Mouse (Mus musculus): ENCODE data around the gene Baz1a.

Baz1a gene

DNA sequence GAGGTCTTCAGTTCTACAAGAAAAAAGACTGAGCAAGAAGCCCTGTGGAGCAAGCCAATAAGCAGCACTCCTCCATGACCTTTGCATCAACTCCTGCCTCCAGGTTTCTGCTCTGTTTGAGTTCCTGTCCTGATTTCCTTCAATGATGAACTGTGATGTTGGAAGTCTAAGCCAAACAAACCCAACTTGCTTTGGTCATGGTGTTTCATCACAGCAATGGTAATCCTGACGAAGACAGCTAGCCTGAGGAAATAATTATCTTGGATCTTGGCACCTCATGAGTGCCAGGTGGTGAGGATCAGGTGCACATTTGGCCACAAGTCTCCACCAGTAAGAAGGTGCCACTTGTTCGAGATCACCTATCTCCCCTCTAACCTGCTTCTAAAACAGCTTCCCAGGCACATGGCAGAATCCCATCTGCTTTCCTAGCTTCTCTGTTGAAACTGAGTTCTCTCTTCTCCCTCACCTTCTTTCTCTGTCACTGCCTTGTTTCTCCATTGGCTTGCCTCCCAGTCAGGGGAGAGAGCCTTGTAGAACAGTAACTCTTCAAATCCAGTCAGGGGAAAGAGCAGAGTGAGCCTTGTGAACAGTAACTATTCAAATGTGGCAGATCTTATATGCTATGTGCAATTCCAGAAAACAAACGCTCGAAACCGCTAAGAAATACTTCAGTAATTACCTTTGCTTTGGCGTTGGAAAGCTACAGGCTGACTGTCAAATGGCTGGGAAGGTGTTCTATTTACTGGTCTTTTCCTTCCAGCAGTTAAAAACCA is at the start of gene Baz1a:
Baz1a (minus strand) TSS at position 723 of the 773 bp plus-strand sequence.
- DNase-seq: peak; percentile 49

DNA sequence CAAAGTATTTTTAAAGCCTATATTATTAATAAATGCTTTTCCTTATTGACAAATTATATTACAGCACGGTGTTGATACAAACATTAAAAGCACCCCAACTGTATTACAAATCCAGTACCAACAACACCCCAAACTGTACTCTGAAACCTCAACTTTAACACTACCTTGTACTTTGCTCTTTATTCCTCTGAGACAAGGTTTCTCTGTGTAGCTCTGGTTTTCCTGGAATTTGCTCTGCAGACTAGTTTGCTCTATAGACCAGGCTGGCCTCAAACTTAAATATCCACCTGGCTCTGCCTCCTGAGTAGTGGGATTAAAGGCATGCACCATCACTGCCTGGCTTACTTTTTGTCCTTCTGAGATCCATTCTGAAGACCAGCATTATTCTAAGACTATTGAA is 48.0 kb upstream of the Baz1a start:
- no peak for DNase-seq

DNA sequence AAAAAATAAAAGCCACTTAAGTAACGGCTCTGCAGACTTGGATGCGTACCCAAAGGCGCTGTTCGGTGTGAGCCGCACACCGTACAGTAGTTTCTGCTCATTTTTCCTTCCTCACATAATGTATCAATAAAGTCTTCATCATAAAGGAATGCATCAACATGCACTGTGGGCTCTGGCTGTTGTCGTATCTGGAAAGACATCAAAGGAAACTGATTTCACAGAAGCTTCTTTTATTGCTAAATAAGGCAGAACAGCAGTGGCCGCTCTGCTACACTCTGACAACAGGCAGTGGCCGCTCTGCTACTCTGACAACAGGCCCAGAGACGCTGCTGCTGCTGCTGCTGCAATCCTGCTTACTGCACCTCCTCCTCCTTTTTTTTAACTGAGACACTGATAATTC is 46.9 kb upstream of the Baz1a start:
- DNase-seq: no peak

DNA sequence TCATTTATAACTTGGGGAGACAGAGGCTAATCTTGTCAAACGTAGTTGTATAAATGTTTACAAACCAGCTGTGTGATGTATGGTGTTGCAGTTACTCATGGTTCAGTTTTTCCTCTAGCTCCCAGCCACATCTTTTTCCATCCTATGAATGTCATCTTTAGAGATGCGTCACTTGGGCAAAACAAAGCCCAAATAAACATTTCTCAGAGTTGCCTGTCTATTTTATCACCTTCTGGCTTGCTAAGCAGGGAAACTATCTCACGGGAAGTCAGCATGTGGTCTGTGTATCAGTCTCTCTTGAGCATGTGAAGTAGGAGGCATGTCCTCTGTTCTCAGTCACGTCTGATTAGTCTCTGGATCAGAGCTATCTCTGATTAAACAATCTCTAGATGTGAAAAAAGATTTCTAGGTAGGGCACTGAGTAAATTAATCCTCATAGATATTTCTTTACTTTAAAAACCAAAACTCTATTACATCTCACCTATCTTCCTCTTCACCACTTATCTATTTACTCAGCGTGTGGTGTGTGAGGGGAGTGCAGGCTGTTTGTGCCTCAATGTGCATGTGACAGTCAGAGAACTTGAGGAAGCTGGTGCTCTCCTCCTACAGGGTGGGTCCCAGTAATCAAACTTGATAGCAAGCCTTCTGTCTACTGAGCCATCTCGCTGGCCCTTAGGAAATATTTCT is 46.2 kb upstream of the Baz1a start:
- DNase-seq: no peak

DNA sequence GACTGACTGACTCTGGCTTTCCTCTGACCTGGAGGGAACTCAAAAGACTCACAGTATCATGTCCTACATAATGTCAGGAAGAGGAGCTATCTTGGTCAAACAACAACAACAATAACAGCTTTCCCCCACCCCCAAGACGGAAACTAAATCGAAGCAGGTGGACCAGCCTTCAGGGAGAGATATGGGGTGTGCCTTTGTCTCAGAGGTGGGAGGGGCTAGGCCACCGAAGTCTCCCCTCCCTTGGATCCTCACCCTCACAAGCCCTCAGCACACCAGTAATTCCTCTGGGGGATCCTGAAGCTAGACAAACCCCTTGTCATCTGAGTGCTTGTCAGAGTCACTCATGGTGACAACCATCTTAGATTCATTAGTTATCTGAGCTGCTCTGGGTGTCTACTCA is 45.7 kb upstream of the Baz1a start:
- DNase-seq: peak; percentile 88

DNA sequence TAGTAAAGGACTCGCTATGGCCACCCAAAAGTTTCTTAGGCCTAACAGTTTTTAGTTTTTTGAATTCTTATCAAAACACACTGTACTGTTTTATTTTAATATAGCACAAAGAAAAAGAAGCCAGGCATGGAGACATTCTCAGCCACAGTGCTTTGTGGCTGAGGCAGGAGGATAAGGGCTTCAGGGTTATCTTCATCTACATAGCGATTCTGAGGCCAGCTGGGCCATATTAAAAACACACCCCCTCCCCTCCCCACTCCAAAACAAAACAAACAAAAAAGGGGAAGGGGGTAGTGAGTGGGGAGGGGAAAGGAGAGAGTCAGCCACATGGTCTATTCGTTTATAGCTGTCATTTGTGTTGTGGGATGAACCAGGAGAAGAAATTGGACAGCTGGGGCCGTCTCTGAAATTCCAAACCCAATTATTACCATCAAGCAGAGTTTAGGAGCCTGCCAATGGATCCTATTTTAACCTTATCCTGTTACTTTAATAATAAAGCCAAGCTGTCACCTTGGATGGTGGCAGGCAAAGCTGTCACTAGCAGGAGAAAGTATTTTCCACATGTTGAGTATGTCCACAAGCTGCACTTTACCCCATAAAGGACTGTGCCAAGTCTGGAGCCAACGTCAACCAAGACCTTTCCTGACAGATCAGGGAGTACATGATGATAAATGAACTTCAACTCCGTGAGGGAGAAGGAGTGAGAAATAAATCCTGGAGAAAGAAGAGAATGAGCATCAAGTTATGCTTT is 44.9 kb upstream of the Baz1a start:
- peak; percentile 94 for DNase-seq

DNA sequence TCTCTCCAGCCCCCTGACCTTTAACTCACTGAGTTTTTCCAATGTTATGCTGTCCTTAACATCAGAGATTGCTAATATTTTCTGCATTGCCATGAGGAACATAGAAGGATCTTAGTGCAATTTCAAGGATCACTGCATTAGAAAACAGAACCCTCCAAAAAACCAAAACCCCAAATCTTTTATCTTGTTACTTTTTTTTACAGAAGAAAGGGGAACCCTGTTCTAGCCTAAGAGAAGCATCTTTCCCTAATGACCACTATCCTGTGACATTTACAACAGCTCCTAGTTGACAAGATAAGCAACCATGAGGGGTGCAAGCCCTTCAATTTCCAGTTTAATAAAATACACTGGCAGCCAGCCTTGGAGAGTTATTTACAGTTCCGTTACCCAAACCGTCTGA is 42.6 kb upstream of the Baz1a start:
- no peak for DNase-seq

DNA sequence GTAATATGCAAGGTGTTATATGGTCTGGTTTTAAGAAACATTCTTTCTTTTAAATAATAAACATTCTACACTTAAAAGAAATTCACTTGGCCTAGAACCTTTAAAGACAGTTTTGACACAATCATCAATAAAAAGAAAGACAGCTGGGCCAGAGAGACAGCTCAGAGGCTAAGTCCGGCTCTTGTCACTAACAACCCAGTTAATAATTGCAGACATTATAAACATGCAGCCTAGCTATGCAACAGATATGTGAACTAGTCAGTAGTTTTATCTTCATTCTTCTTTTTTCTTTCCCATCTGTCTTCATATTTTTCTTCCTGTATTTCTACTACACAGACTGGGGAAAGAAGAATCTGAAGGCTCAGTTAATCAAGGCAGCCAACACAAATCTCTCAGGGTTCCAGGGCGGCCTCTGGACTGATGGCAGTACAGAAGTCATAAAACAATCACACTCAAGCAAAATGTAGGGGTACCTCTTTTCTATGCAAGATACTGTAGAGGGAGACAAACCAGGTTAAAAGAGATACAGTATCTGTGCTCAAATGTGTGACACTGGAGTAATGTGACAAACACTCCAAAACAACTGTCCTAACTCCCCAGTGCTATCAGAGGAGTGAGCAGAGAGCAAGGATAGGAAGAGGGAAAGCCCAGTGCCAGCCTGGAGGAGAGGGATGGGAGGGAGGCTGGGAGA is 40.5 kb upstream of the Baz1a start:
- no peak for DNase-seq

DNA sequence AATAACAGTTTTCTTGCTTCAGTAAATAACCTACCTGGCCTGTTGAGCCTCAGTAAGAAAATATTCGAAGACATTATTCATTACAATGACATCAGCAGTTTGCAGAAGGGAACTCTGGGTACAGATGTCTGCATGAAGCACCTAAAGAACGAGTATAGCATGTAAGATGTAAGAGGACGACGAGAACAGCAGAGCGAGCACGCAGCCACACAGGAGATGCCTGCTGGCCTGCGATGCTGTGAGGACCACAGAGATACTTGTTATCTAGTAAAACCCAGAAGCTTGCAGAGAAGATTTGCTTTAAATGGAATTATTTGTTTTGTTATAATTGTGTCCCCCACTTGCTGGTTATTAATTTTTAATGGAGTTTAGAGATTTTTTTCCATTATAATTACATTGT is 39.1 kb upstream of the Baz1a start:
- DNase-seq: no peak

DNA sequence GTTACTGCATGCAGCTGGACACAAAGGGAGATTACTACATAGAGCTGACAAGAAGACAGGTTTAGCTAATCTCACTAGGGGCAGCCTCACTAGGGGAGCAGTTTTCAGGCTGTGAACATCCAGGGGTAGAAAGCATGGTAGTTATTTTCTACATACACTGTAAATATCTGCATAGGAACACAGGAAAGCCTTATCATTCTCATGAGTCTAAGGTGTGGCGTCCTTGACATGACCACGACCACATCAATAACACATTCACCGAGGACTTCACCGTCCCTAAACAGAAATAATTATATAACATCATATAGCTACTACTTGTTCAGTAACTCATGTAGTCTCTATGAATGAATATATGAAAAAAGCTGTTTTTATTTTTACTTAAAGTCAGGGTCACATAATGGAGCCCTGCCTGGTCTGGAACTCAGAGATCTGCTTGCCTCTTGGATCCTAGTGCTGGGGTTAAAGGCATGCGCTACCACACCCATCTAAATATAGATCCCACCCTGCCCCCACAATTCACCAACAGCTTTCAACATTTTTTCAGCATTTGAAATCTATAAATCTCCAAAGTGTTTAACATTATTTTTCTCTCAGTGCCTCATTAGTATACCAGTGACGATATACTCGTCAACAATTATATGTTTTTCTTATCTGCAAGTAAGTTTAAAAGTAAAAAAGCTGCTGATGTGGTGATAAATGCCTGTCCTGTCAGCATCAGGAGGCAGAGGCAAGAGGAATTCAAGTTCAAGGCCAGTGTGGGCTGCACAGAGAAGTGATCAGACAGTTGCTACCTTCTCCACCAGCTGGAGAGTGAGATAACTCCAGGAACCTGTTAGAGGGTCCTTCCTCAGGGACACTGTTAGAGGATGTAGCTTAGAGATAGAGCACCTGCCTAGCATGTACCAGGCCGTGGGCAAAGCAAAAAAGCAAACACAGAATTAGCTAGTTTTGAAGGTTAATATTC is 37.3 kb upstream of the Baz1a start:
- no peak for DNase-seq

DNA sequence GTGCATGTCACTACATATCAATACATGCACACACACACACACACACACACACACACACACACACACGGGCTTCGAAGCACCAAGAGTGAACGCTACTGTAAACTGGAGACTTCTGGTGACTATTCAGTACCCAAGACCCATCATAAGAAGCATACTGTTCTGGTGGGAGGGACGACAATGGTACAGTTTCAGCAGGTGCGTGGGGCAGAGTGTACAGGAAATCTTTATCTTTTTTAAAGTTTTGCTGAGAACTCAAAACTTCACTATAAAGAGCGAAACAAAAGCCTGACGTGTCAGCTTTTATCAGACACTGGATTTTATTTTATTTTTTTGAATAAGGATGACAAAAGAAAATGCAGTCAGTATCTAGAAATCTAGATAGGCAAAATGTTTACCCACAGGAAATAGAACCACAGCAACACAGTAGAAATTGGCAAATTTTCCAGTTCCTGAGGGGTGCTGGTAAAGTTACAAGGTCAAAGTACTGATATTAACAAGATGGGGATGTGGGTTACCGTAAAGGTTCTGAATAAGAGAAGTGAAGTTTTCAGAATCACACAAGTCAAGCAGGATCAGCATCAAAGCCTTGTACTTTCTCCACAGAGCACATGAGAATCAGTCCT is 35.7 kb upstream of the Baz1a start:
- no peak for DNase-seq

DNA sequence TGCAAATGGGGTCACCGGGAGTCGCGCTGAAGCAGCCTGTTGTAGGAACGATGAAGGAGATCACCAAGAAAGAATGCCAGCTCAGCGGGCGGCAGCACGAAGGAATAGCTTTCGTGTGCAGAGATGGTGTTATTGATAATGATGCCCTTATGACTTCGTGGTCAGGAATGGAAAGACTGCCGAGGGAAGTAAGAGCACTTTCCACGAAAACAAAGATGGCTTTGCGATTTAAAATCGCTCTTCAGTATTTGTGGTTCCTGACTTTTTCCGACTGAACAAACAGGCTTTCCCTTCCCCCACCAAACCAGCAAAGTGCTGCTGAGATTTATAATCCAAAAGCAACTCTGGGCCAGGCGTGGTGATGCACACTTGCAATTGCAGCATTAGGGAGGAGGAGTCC is 26.9 kb upstream of the Baz1a start:
- DNase-seq: no peak

DNA sequence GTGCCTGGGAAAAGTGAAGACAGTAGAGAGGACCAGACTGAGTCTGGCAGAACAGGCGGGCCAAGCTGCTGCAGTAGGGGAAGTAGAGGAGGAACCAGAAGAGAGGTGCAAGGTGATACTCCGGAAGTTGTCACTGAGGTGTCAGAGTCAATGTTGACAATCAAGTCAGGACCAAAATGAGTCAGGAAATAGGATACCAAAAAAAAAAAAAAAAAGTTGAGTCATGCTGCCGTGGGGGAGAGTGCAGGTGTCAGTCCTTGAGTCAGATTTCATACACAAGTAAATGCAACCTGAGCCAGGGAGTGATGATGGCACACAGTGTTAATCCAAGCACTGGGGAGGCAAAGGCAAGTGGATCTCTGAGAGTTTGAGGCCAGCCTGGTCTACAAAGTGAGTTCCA is 12.9 kb upstream of the Baz1a start:
- DNase-seq: peak; percentile 28

DNA sequence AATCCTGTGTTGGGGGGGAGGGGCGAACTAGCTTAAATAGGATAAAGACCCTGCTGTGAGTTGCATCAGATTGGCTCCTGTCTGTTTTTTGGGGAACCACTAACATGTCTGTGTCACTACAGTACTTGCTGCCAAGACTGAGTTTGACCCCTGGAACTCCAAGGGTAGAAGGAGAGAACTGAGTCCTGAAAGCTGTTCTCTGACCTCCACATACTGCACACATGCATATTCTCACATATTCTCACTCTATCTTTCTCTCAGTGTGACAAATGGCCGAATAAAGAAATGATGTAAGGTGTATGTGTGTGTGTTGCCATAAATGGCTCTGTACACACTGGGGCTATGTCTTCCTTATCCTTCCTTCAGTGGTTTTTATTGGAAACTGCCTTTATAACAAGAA is 9.1 kb upstream of the Baz1a start:
- DNase-seq: peak; percentile 4

DNA sequence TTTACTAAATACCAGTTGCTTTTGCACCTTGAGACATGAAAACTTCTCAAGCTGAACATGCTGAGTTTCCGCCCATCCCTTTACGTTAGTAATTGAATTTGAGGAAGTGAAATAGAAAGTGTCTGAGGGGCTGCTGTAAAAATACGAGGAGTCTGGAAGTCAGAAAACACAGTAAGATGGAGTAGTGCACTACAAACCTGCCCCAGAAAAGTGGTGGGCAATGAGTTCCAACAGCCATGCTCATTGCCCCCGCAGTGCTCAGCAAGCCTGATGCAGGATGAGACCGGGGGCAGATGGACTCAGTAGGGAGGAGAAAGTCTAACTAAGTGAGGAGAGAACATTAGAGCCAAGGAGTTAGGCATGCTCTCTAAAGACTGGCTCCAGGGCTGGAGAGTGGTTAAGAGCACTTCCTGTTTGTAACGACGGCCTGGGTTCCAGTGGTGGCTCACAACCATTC is 5.3 kb upstream of the Baz1a start:
- peak; percentile 82 for DNase-seq

DNA sequence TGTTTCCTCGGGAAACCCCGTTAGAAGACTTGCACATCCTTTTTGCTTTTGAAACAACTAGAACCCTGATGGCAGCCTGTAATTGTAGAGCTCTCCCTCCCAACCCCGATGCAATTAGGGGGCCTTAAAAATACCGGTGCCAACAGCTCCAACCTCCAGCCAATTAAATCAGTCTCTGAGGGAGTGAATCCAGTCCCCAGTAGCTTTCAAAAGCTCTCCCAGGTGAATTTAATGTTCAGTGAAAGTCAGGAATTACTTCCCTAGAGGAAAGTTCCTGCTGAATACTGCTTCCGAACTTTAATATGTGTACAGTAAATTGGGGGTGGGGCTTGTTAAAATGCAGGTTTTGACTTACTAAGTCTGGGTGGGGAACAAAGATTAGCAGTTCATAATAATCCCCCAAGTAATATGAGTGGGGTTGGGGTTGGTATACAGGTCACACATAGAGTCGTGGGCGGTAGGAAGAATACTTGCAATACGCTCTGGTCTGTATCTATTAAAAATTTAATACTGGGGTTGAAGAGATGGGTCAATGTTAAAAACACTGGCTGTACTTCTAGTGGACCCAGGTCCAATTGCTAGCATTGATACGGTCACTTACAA is 3.1 kb upstream of the Baz1a start:
- DNase-seq: peak; percentile 52

DNA sequence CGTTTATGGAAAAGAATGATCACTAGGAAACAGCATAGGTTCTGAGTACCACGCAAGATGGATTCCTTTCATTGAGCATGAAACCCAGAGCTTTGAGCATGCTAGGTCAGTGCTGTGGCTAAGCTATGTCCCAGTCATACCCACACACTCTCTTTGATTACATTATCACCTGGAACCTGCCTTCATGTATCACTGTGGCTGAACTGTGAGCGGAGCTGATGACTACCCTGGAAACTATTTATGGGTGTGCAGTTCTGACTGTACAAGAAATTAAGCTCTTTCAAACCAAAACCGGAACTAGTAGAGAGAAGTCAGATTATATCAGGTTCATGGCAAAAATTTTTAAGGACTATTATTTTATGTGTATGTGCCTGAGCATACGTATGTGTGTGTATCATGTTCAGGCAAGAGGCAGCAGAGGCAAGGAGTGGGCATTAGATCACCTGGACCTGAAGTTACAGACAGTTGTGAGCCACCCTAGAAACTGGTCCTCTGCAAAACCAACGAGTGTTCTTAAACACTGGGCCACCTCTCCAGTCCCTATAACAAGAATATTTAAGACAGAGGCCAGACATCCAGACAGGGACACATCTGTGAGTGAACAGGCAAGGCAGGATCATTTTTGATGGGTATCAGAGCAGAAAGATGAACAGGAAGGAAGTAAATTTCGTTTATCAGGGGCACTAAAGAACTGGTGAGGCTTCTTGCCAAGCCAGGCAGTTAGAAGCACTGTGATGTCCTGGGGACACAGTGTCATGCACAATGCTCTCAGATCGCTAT is 2.4 kb upstream of the Baz1a start:
- DNase-seq: peak; percentile 37

DNA sequence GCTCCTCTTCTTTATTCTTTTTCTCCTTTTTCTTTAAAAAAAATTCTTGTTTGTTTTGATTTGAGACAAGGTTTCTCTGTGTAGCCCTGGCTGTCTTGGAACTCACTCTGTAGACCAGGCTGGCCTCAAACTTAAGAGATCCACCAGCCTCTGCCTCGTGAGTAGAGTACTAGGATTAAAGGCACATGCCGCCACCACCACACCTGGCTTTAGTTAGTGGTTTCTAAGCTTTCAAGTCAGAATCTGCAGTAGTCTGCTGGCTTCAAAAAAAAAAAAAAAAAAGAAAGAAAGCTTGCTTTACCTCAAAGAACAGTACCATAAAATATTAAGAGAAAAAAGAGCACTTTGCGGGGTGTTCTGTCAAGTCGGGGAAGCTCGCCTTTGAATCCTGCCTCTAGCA is 1.3 kb upstream of the Baz1a start:
- DNase-seq: peak; percentile 61

DNA sequence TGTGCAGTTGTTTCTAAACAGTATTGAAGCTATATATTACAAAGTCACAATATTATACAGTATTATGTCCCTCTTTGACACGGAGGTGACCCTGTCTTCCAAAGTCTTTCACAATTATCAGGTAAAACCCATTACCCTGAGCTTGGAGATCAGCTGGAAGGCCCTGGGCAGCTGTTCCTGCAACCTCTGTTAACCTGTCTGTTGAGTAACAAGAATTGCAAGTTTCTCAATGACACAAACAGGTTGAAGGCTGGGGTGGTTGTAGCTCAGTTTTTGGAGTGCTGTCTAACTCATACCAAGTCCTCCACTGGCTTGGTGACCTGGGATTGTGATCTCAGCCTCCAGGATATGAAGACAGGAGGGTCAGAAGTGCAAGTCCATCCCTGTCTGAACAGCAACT is 1.1 kb downstream of the Baz1a start:
- DNase-seq: peak; percentile 33

DNA sequence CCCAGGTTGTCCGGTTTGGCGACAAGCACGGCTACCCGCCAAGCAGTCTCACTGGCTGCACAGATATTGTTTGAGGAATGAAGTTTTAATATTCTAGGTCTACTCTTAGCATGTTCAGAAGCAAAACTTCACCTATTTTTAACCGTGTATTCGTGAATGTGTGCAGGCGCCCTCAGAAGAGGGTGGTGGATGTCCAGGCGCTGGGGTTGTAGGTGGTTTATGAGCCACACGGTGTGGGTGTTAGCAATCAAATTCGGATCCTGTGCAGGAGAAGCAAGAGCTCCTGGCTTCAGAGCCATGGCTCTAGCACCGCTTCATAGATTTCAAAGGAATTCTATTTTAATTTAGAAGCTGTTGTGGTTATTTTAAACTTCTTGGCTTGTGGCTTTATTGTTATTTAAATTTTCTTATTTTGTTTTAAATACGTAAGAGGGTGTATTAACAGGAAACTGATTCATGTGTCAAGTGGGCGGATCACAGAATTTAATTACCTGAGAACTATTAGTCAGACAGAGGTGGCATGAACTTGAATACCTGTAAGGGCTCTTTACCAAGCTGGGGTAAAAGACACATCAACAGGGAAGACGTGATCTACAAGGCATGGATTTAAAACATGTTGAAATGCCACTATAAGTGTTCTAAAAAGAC is 6.7 kb downstream of the Baz1a start:
- peak; percentile 31 for DNase-seq

Data from heart, adult 11 months (tissue).